Mouse (Mus musculus): ENCODE data around the gene Ccnd2. TPM values are rescaled to one million over a fixed set of nuclear protein-coding genes. Genes with fewer than 3 reads are reported as not detected.

The Ccnd2 gene
- 865 and 1,523 TPM in 2 replicates for polyA plus RNA-seq (2016; fragmentation: Nextera tagmentation; extraction: Ambion mirVana)

GRCm38 (mm10) chr6:127152106-127152951, at the start of gene Ccnd2:
Ccnd2 (minus strand) TSS chr6:127152193.
- H3K4me3 ChIP-seq = peak within 1 kb of the TSS; percentile 89
- WGBS = under 1% methylated on average over 40 of the region's 40 CpGs
- H3K36me3 ChIP-seq = peaks cover 12% of the 10 kb centered on the region; the same call in 1 of the 2 replicates
- no peaks in the 10 kb centered on the region for H3K9me3 ChIP-seq
- peaks cover 80% of the 10 kb centered on the region for H3K4me1 ChIP-seq (replicated peaks)
- DNase-seq (ENCODE audit: low spot score) = peak; percentile 88
- H3K27me3 ChIP-seq (ENCODE audit: insufficient read depth, poor library complexity, severe bottlenecking) = peaks cover 48% of the 10 kb centered on the region
- peak within 1 kb of the TSS; percentile 96 for H3K27ac ChIP-seq

DNA sequence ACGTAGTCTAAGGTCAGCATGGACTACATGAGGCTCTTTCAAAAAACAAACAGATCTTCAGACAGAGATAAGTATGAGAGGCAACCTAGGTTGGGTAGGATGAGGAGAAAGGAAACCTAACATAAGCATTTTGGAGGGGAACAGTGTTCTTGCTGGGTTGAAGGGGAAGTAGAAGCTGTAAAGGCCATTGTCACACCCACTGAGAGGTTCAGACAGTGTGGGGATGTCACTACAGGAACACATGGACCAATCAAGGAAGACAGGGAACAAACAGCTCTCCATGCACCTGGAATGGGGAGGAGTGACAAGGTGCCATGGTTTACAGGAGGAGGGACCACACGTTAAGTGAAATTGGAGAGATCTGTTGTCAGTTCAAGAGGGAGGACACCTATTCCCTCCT, 45.0 kb upstream of the Ccnd2 start:
- H3K4me3 ChIP-seq = no peak overlapping the region
- 89% methylated on average over 2 of the region's 2 CpGs for WGBS
- no peaks in the 10 kb centered on the region for H3K27me3 ChIP-seq (ENCODE audit: insufficient read depth, poor library complexity, severe bottlenecking)
- no peaks in the 10 kb centered on the region for H3K9me3 ChIP-seq
- H3K36me3 ChIP-seq = no peaks in the 10 kb centered on the region
- DNase-seq (ENCODE audit: low spot score) = no peak
- no peaks in the 10 kb centered on the region for H3K4me1 ChIP-seq (replicated peaks)
- H3K27ac ChIP-seq = no peak overlapping the region

- 77% methylated on average over 12 of the region's 12 CpGs for WGBS
Observed at GRCm38 (mm10) chr6:127181296-127181695, 29.3 kb upstream of the Ccnd2 start.

GRCm38 (mm10) chr6:127179056-127179759, 27.2 kb upstream of the Ccnd2 start:
- Histone ChIP-seq H3K27ac (no peak overlapping the region), H3K27me3 (ENCODE audit: insufficient read depth, poor library complexity, severe bottlenecking) (0 out of 2 replicates have a peak, but pooled peaks cover 7% of the 10 kb centered on the region), H3K9me3 (no peaks in the 10 kb centered on the region), H3K4me3 (no peak overlapping the region), H3K36me3 (no peaks in the 10 kb centered on the region), H3K4me1 (replicated peaks) (peaks cover 31% of the 10 kb centered on the region)
- no peak for DNase-seq (ENCODE audit: low spot score)
- WGBS = 77% methylated on average over 12 of the region's 12 CpGs

More at GRCm38 (mm10) chr6:127181296-127181695, 29.3 kb upstream of the Ccnd2 start:
- no peak overlapping the region for H3K4me3 ChIP-seq
- H3K27me3 ChIP-seq (ENCODE audit: insufficient read depth, poor library complexity, severe bottlenecking) = 0 out of 2 replicates have a peak, but pooled peaks cover 7% of the 10 kb centered on the region
- H3K27ac ChIP-seq = peak overlapping the region; percentile 69
- no peaks in the 10 kb centered on the region for H3K36me3 ChIP-seq
- no peaks in the 10 kb centered on the region for H3K9me3 ChIP-seq
- peaks cover 41% of the 10 kb centered on the region for H3K4me1 ChIP-seq (replicated peaks)
- no peak for DNase-seq (ENCODE audit: low spot score)

GRCm38 (mm10) chr6:127177962-127178361, 26.0 kb upstream of the Ccnd2 start:
- Histone ChIP-seq H3K4me1 (replicated peaks) (peaks cover 31% of the 10 kb centered on the region), H3K4me3 (no peak overlapping the region), H3K27ac (peak overlapping the region; percentile 76), H3K9me3 (no peaks in the 10 kb centered on the region), H3K36me3 (no peaks in the 10 kb centered on the region), H3K27me3 (ENCODE audit: insufficient read depth, poor library complexity, severe bottlenecking) (0 out of 2 replicates have a peak, but pooled peaks cover 7% of the 10 kb centered on the region)
- WGBS = 87% methylated on average over 7 of the region's 7 CpGs
- no peak for DNase-seq (ENCODE audit: low spot score)

- H3K36me3 ChIP-seq = no peaks in the 10 kb centered on the region
- H3K27ac ChIP-seq = peak overlapping the region; percentile 76
- H3K4me3 ChIP-seq = no peak overlapping the region
- DNase-seq (ENCODE audit: low spot score) = peak; percentile 29
- peaks cover 31% of the 10 kb centered on the region for H3K4me1 ChIP-seq (replicated peaks)
- H3K27me3 ChIP-seq (ENCODE audit: insufficient read depth, poor library complexity, severe bottlenecking) = 0 out of 2 replicates have a peak, but pooled peaks cover 7% of the 10 kb centered on the region
- 31% methylated on average over 4 of the region's 4 CpGs for WGBS
- H3K9me3 ChIP-seq = no peaks in the 10 kb centered on the region
Observed at GRCm38 (mm10) chr6:127177441-127177840, 25.4 kb upstream of the Ccnd2 start.

DNA sequence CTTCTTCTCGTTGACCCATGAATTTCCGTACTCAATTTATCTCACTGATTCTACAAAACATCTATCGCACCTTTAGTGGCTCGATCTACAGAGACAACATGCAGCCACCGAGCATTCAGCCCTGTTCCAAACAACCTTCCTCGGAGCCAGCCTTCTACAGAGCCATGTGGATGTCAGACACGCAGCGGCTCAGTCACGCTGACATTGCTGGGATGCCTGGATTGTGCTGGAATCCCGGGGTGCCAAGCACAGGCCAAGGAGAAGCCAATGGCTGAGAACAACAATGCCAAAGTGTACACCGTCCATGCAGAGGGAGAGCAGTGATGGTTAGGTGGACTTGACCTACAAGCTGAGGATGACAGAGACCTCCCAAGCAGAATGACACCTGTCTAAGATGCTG, 20.5 kb upstream of the Ccnd2 start:
- H3K9me3 ChIP-seq = no peaks in the 10 kb centered on the region
- peaks cover 13% of the 10 kb centered on the region for H3K4me1 ChIP-seq (replicated peaks)
- 84% methylated on average over 11 of the region's 11 CpGs for WGBS
- H3K4me3 ChIP-seq = no peak overlapping the region
- H3K27ac ChIP-seq = no peak overlapping the region
- no peaks in the 10 kb centered on the region for H3K36me3 ChIP-seq
- H3K27me3 ChIP-seq (ENCODE audit: insufficient read depth, poor library complexity, severe bottlenecking) = no peaks in the 10 kb centered on the region
- DNase-seq (ENCODE audit: low spot score) = no peak

DNA sequence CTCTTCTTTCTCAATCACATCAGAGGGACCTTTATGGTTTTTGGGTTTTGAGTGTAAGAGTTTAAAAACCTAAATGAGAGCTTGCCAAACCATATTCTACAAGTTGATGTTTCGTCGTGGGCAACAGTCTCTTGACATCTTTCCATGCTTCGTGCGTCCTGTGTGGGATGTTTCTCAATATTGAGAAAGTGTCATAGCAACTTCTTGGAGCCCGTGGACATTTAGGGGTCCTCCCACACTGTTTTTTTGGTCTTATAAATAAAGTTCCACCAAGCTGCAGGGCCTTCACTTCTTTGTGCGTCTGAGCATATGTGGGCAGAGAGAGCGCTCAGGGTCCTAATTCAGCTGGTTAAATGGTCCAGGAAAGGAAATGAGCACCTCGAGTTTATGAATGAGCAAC, 18.7 kb upstream of the Ccnd2 start:
- H3K27ac ChIP-seq = no peak overlapping the region
- no peak for DNase-seq (ENCODE audit: low spot score)
- WGBS = 87% methylated on average over 8 of the region's 8 CpGs
- H3K9me3 ChIP-seq = no peaks in the 10 kb centered on the region
- H3K27me3 ChIP-seq (ENCODE audit: insufficient read depth, poor library complexity, severe bottlenecking) = no peaks in the 10 kb centered on the region
- H3K36me3 ChIP-seq = no peaks in the 10 kb centered on the region
- no peaks in the 10 kb centered on the region for H3K4me1 ChIP-seq (replicated peaks)
- H3K4me3 ChIP-seq = no peak overlapping the region

DNA sequence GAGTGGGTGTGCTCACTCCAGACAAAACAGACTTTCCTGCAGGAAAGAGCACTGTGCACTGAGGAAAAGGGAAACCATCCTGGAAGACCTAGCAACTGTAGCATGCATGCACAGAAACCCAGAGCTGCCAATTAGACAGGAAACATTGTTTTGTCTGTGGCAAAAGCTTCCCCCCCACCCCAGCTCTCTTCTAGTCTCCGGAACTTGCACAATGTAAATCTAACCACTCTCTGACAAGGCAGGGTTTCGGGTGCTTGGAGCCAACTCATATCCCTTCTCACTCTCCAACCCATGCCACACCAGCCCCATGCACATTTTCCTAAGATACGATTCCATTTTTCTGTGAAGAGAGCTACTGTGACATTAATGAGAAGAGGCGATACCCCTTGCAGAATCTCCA, 13.7 kb upstream of the Ccnd2 start:
- Histone ChIP-seq H3K27me3 (ENCODE audit: insufficient read depth, poor library complexity, severe bottlenecking) (peaks cover 7% of the 10 kb centered on the region; the same call in 1 of the 2 replicates), H3K9me3 (no peaks in the 10 kb centered on the region), H3K27ac (no peak overlapping the region), H3K4me1 (replicated peaks) (no peaks in the 10 kb centered on the region), H3K4me3 (no peak overlapping the region), H3K36me3 (no peaks in the 10 kb centered on the region)
- WGBS = 82% methylated on average over 4 of the region's 4 CpGs
- no peak for DNase-seq (ENCODE audit: low spot score)

DNA sequence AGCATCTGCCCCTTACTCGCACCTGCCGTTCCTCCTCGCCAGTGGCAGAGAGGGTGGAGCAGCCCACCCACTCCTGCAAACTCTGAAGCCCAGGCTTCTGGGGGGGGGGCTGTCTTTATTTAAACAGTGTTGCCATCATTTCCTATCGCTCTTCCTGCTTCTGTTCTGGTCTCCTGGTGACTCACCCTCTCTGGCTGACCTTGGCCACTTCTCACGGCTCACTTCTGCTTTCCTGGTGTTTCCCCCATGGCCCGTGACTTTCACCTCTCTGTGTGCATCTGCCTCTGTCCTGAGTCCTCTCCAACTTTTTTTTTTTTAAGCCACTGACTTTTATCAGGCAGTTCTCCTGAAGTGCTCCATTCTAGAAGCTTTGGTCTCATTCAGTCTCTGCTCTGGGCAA, 10.8 kb upstream of the Ccnd2 start:
- no peak for DNase-seq (ENCODE audit: low spot score)
- Histone ChIP-seq H3K27me3 (ENCODE audit: insufficient read depth, poor library complexity, severe bottlenecking) (peaks cover 23% of the 10 kb centered on the region), H3K27ac (no peak overlapping the region), H3K9me3 (no peaks in the 10 kb centered on the region), H3K36me3 (no peaks in the 10 kb centered on the region), H3K4me1 (replicated peaks) (no peaks in the 10 kb centered on the region), H3K4me3 (no peak overlapping the region)
- WGBS = 62% methylated on average over 6 of the region's 6 CpGs

DNA sequence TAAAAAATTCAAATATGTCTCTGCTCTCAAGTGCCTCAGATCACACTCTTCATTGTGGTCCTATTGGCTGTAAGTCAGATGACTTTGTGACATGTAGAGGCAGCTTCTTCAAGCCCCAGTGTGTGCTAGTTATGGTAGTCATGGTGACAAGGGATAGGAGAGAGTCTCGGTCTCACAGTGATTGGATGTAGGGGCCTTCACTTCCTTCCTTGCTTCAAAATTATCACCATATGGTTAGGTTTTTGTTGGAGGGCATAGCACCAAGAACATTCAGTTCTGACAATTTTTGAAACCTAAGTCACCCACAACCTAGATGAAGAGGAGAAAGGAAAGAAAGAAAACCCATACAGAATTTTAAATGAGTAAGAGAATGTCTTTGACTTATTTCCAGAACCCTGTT, 5.3 kb upstream of the Ccnd2 start:
- no peak overlapping the region for H3K4me3 ChIP-seq
- no peaks in the 10 kb centered on the region for H3K36me3 ChIP-seq
- H3K9me3 ChIP-seq = no peaks in the 10 kb centered on the region
- no peak overlapping the region for H3K27ac ChIP-seq
- no peak for DNase-seq (ENCODE audit: low spot score)
- 45% methylated on average over 1 of the region's 1 CpGs for WGBS
- H3K27me3 ChIP-seq (ENCODE audit: insufficient read depth, poor library complexity, severe bottlenecking) = peaks cover 66% of the 10 kb centered on the region
- peaks cover 34% of the 10 kb centered on the region for H3K4me1 ChIP-seq (replicated peaks)

GRCm38 (mm10) chr6:127155468-127155867, 3.5 kb upstream of the Ccnd2 start:
- H3K27ac ChIP-seq = no peak overlapping the region; the same call in 1 of the 2 replicates
- no peaks in the 10 kb centered on the region for H3K36me3 ChIP-seq
- H3K9me3 ChIP-seq = no peaks in the 10 kb centered on the region
- H3K27me3 ChIP-seq (ENCODE audit: insufficient read depth, poor library complexity, severe bottlenecking) = peaks cover 70% of the 10 kb centered on the region
- H3K4me1 ChIP-seq (replicated peaks) = peaks cover 53% of the 10 kb centered on the region
- peak overlapping the region; percentile 89 for H3K4me3 ChIP-seq
- under 1% methylated on average over 15 of the region's 15 CpGs for WGBS
- DNase-seq (ENCODE audit: low spot score) = no peak

Measured in hindbrain, embryonic 10.5 days (tissue).